Mouse (Mus musculus): ENCODE measurements around the gene Pex13. TPM values are rescaled to one million over a fixed set of nuclear protein-coding genes. Genes with fewer than 3 reads are reported as not detected.
A peak's percentile ranks its signal among the peaks of the same experiment; 100 is the strongest.

The Pex13 gene
- polyA plus RNA-seq, 1 experiment from 2014 or later: 32.7 TPM

- no peak for TF ChIP-seq CTCF (IDR thresholded peaks at IDR 0.05; ENCODE audit: low read depth)
- no peak for TF ChIP-seq EP300 (optimal IDR thresholded peaks at IDR 0.05)
- Histone ChIP-seq H3K4me3 (ENCODE audit: low read depth, low read length) (no peak overlapping the region), H3K36me3 (ENCODE audit: control insufficient read depth, insufficient read depth, low read length) (peaks cover 3% of the 10 kb centered on the region; the same call in 1 of the 2 replicates), H3K9me3 (ENCODE audit: control insufficient read depth, low read length) (no peaks in the 10 kb centered on the region), H3K27me3 (ENCODE audit: control insufficient read depth, insufficient read depth, low read length) (no peaks in the 10 kb centered on the region), H3K4me2 (replicated peaks; ENCODE audit: low read depth) (no peak overlapping the region), H3K4me1 (replicated peaks; ENCODE audit: control insufficient read depth, insufficient read depth) (no peaks in the 10 kb centered on the region), H3K27ac (replicated peaks) (no peak overlapping the region), H3K9ac (ENCODE audit: low read length) (no peak overlapping the region)
- no peak for ATAC-seq (ENCODE audit: low FRiP score, low TSS enrichment)
- WGBS: 89% methylated on average over 6 of the region's 6 CpGs
- DNase-seq (ENCODE audit: low spot score): no peak
Measured at GRCm38 (mm10) chr11:23680435-23680950, 14.7 kb upstream of the Pex13 start.

GRCm38 (mm10) chr11:23679044-23679642 lies 13.4 kb upstream of the Pex13 start:
- Histone ChIP-seq H3K4me2 (replicated peaks; ENCODE audit: low read depth) (no peak overlapping the region), H3K9me3 (ENCODE audit: control insufficient read depth, low read length) (no peaks in the 10 kb centered on the region), H3K9ac (ENCODE audit: low read length) (no peak overlapping the region), H3K27ac (replicated peaks) (no peak overlapping the region), H3K27me3 (ENCODE audit: control insufficient read depth, insufficient read depth, low read length) (no peaks in the 10 kb centered on the region), H3K4me3 (ENCODE audit: low read depth, low read length) (no peak overlapping the region), H3K4me1 (replicated peaks; ENCODE audit: control insufficient read depth, insufficient read depth) (no peaks in the 10 kb centered on the region), H3K36me3 (ENCODE audit: control insufficient read depth, insufficient read depth, low read length) (peaks cover 3% of the 10 kb centered on the region)
- no peak for TF ChIP-seq EP300 (optimal IDR thresholded peaks at IDR 0.05)
- TF ChIP-seq CTCF (IDR thresholded peaks at IDR 0.05; ENCODE audit: low read depth): peak; percentile 92
- ATAC-seq (ENCODE audit: low FRiP score, low TSS enrichment) (peak; percentile 24; the same call in 1 of the 2 replicates), DNase-seq (ENCODE audit: low spot score) (peak; percentile 51)
- WGBS: 33% methylated on average over 3 of the region's 3 CpGs

- DNase-seq (ENCODE audit: low spot score): no peak
- H3K4me1 ChIP-seq (replicated peaks; ENCODE audit: control insufficient read depth, insufficient read depth): no peaks in the 10 kb centered on the region
- peaks cover 8% of the 10 kb centered on the region for H3K36me3 ChIP-seq (ENCODE audit: control insufficient read depth, insufficient read depth, low read length)
- TF ChIP-seq EP300 (optimal IDR thresholded peaks at IDR 0.05) (no peak), CTCF (IDR thresholded peaks at IDR 0.05; ENCODE audit: low read depth) (no peak)
- no peak overlapping the region for H3K4me2 ChIP-seq (replicated peaks; ENCODE audit: low read depth)
- H3K27me3 ChIP-seq (ENCODE audit: control insufficient read depth, insufficient read depth, low read length): no peaks in the 10 kb centered on the region
- no peak overlapping the region for H3K27ac ChIP-seq (replicated peaks)
- H3K9ac ChIP-seq (ENCODE audit: low read length): no peak overlapping the region
- no peaks in the 10 kb centered on the region for H3K9me3 ChIP-seq (ENCODE audit: control insufficient read depth, low read length)
- WGBS: 80% methylated on average over 5 of the region's 5 CpGs
- no peak for ATAC-seq (ENCODE audit: low FRiP score, low TSS enrichment)
- H3K4me3 ChIP-seq (ENCODE audit: low read depth, low read length): no peak overlapping the region
Measured at GRCm38 (mm10) chr11:23676100-23676499, 10.3 kb upstream of the Pex13 start.

GRCm38 (mm10) chr11:23672256-23672749 lies 6.5 kb upstream of the Pex13 start:
- Histone ChIP-seq H3K36me3 (ENCODE audit: control insufficient read depth, insufficient read depth, low read length) (peaks cover 8% of the 10 kb centered on the region), H3K4me2 (replicated peaks; ENCODE audit: low read depth) (no peak overlapping the region), H3K27ac (replicated peaks) (no peak overlapping the region), H3K9me3 (ENCODE audit: control insufficient read depth, low read length) (no peaks in the 10 kb centered on the region), H3K4me1 (replicated peaks; ENCODE audit: control insufficient read depth, insufficient read depth) (no peaks in the 10 kb centered on the region), H3K4me3 (ENCODE audit: low read depth, low read length) (no peak overlapping the region), H3K9ac (ENCODE audit: low read length) (no peak overlapping the region), H3K27me3 (ENCODE audit: control insufficient read depth, insufficient read depth, low read length) (no peaks in the 10 kb centered on the region)
- DNase-seq (ENCODE audit: low spot score): no peak
- TF ChIP-seq CTCF (IDR thresholded peaks at IDR 0.05; ENCODE audit: low read depth): no peak
- no peak for TF ChIP-seq EP300 (optimal IDR thresholded peaks at IDR 0.05)
- WGBS: 61% methylated on average over 4 of the region's 4 CpGs
- no peak for ATAC-seq (ENCODE audit: low FRiP score, low TSS enrichment)

GRCm38 (mm10) chr11:23667128-23667527 lies 1.4 kb upstream of the Pex13 start:
- TF ChIP-seq CTCF (IDR thresholded peaks at IDR 0.05; ENCODE audit: low read depth) (no peak), EP300 (optimal IDR thresholded peaks at IDR 0.05) (no peak)
- H3K9me3 ChIP-seq (ENCODE audit: control insufficient read depth, low read length): no peaks in the 10 kb centered on the region
- H3K36me3 ChIP-seq (ENCODE audit: control insufficient read depth, insufficient read depth, low read length): no peaks in the 10 kb centered on the region
- peak overlapping the region; percentile 79 for H3K4me3 ChIP-seq (ENCODE audit: low read depth, low read length)
- no peaks in the 10 kb centered on the region for H3K4me1 ChIP-seq (replicated peaks; ENCODE audit: control insufficient read depth, insufficient read depth)
- 7% methylated on average over 3 of the region's 3 CpGs for WGBS
- peak overlapping the region; percentile 70 for H3K4me2 ChIP-seq (replicated peaks; ENCODE audit: low read depth)
- 0 out of 2 replicates have a peak overlapping the region, but pooled peaks have one; percentile 24 for H3K27ac ChIP-seq (replicated peaks)
- DNase-seq (ENCODE audit: low spot score): no peak
- no peak for ATAC-seq (ENCODE audit: low FRiP score, low TSS enrichment)
- no peak overlapping the region for H3K9ac ChIP-seq (ENCODE audit: low read length)
- no peaks in the 10 kb centered on the region for H3K27me3 ChIP-seq (ENCODE audit: control insufficient read depth, insufficient read depth, low read length)

GRCm38 (mm10) chr11:23666526-23666925 lies 767 bp upstream of the Pex13 start:
- H3K36me3 ChIP-seq (ENCODE audit: control insufficient read depth, insufficient read depth, low read length): no peaks in the 10 kb centered on the region
- H3K9me3 ChIP-seq (ENCODE audit: control insufficient read depth, low read length): no peaks in the 10 kb centered on the region
- TF ChIP-seq CTCF (IDR thresholded peaks at IDR 0.05; ENCODE audit: low read depth) (no peak), EP300 (optimal IDR thresholded peaks at IDR 0.05) (no peak)
- DNase-seq (ENCODE audit: low spot score) (no peak), ATAC-seq (ENCODE audit: low FRiP score, low TSS enrichment) (no peak)
- H3K9ac ChIP-seq (ENCODE audit: low read length): peak overlapping the region; percentile 87
- H3K27me3 ChIP-seq (ENCODE audit: control insufficient read depth, insufficient read depth, low read length): no peaks in the 10 kb centered on the region
- H3K4me2 ChIP-seq (replicated peaks; ENCODE audit: low read depth): peak overlapping the region; percentile 70
- peak overlapping the region; percentile 99 for H3K27ac ChIP-seq (replicated peaks)
- H3K4me3 ChIP-seq (ENCODE audit: low read depth, low read length): peak overlapping the region; percentile 79
- H3K4me1 ChIP-seq (replicated peaks; ENCODE audit: control insufficient read depth, insufficient read depth): no peaks in the 10 kb centered on the region
- WGBS: 5% methylated on average over 5 of the region's 5 CpGs

All from stomach, postnatal 0 days (tissue).